Mouse (Mus musculus) lung, adult 2 months (tissue): ENCODE results near the gene Sema7a.

Experiments used
- CTCF ChIP-seq: fragments of 200-500 bp; IDR thresholded peaks from 2 replicates; pipeline ENCODE4 v1.5.1; 2011; ENCODE audit warnings: mild to moderate bottlenecking, low read length, control low read depth; ENCODE audit not compliant: insufficient read depth
- POLR2A ChIP-seq: fragments of 200-500 bp; IDR thresholded peaks from 2 replicates; pipeline ENCODE4 v1.6.1; 2011; ENCODE audit warnings: low read depth, mild to moderate bottlenecking, control low read depth, low read length, borderline replicate concordance; ENCODE audit errors: extremely low read depth

- TF ChIP-seq CTCF = no peak
- TF ChIP-seq POLR2A = no peak; the same call in 1 of the 2 replicates
Measured at GRCm38 (mm10) chr9:57940349-57940794, 460 bp downstream of the Sema7a start.
